Mouse (Mus musculus) large intestine, adult 2 months (tissue): ENCODE measurements around the gene Wdr74. TPM values are rescaled to one million over a fixed set of nuclear protein-coding genes. Genes with fewer than 3 reads are reported as not detected.
A peak's percentile ranks its signal among the peaks of the same experiment; 100 is the strongest.

Source experiments
- DNase-seq: peaks from one replicate; pipeline ENCODE4 v3.0.0-alpha.2; 2012; ENCODE audit warnings: low read depth, low spot score
- WGBS: fragments of 180-500 bp; shearing (Covaris S2); methylation state at CpG from one replicate; pipeline ENCODE4 v1.1.7; 2018; 5-methylcytosine and 5-hydroxymethylcytosine counted together
- polyA plus RNA-seq: library from polyadenylated mRNA; depleted of rRNA; stranded (reverse); fragments of >200 nt; gene quantifications from 2 replicates; pipeline ENCODE4 v1.2.3, GENCODE M21; 2012

Wdr74 gene
- polyA plus RNA-seq, 1 experiment = 39.9 TPM

GRCm38 (mm10) chr19:8738911-8739310 lies 3.3 kb downstream of the Wdr74 start:
- DNase-seq = no peak

GRCm38 (mm10) chr19:8739646-8740045 lies 4.0 kb downstream of the Wdr74 start:
- WGBS = 95% methylated on average over 6 of the region's 6 CpGs
- no peak for DNase-seq

More at GRCm38 (mm10) chr19:8738911-8739310, 3.3 kb downstream of the Wdr74 start:
- 89% methylated on average over 7 of the region's 7 CpGs for WGBS

- no peak for DNase-seq
- 56% methylated on average over 14 of the region's 14 CpGs for WGBS
Observed at GRCm38 (mm10) chr19:8740603-8741002, 5.0 kb downstream of the Wdr74 start, which contains the start of gene 1700092M07Rik. 1700092M07Rik (plus strand) TSS chr19:8740718.

- under 1% methylated on average over 36 of the region's 36 CpGs for WGBS
Observed at GRCm38 (mm10) chr19:8741243-8741869, 5.7 kb downstream of the Wdr74 start, which contains the start of gene Stx5a. Stx5a (plus strand) TSS chr19:8741413.

GRCm38 (mm10) chr19:8742176-8742575 lies 6.5 kb downstream of the Wdr74 start:
- 2% methylated on average over 14 of the region's 14 CpGs for WGBS
- no peak for DNase-seq

More at GRCm38 (mm10) chr19:8741243-8741869, 5.7 kb downstream of the Wdr74 start, which contains the start of gene Stx5a:
- DNase-seq = peak; percentile 95

- no peak for DNase-seq
- WGBS = 89% methylated on average over 1 of the region's 1 CpGs
Observed at GRCm38 (mm10) chr19:8745382-8745781, 9.8 kb downstream of the Wdr74 start.

GRCm38 (mm10) chr19:8747368-8747767 lies 11.7 kb downstream of the Wdr74 start:
- WGBS = 69% methylated on average over 2 of the region's 2 CpGs
- no peak for DNase-seq

GRCm38 (mm10) chr19:8755652-8756051 lies 20.0 kb downstream of the Wdr74 start:
- 57% methylated on average over 3 of the region's 3 CpGs for WGBS
- DNase-seq = no peak

GRCm38 (mm10) chr19:8756635-8757387 lies 21.2 kb downstream of the Wdr74 start, which contains the start of gene Nxf1:
Nxf1 (plus strand) TSS chr19:8757073.
- peak; percentile 67 for DNase-seq
- WGBS = under 1% methylated on average over 75 of the region's 75 CpGs

- WGBS = 1% methylated on average over 14 of the region's 14 CpGs
- no peak for DNase-seq
Observed at GRCm38 (mm10) chr19:8757471-8757998, 21.9 kb downstream of the Wdr74 start.

GRCm38 (mm10) chr19:8758899-8759298 lies 23.3 kb downstream of the Wdr74 start:
- 70% methylated on average over 2 of the region's 2 CpGs for WGBS
- no peak for DNase-seq

- WGBS = 93% methylated on average over 2 of the region's 2 CpGs
- DNase-seq = no peak
Observed at GRCm38 (mm10) chr19:8760757-8761156, 25.1 kb downstream of the Wdr74 start.

- WGBS = 84% methylated on average over 4 of the region's 4 CpGs
- no peak for DNase-seq
Observed at GRCm38 (mm10) chr19:8763276-8763675, 27.6 kb downstream of the Wdr74 start.

GRCm38 (mm10) chr19:8765562-8765961 lies 29.9 kb downstream of the Wdr74 start:
- 96% methylated on average over 9 of the region's 9 CpGs for WGBS
- DNase-seq = no peak

- WGBS = 10% methylated on average over 29 of the region's 29 CpGs
- peak; percentile 52 for DNase-seq
Observed at GRCm38 (mm10) chr19:8770567-8771270, 35.1 kb downstream of the Wdr74 start, which contains the start of gene Tmem223. Tmem223 (plus strand) TSS chr19:8770996.

- WGBS = 51% methylated on average over 5 of the region's 5 CpGs
- no peak for DNase-seq
Observed at GRCm38 (mm10) chr19:8772996-8773395, 37.4 kb downstream of the Wdr74 start.

- DNase-seq = no peak
- WGBS = 15% methylated on average over 6 of the region's 6 CpGs
Observed at GRCm38 (mm10) chr19:8773409-8773808, 37.8 kb downstream of the Wdr74 start.

GRCm38 (mm10) chr19:8774086-8774835 lies 38.6 kb downstream of the Wdr74 start, which contains the start of gene Tmem179b:
Tmem179b (minus strand) TSS chr19:8774467.
- WGBS = under 1% methylated on average over 68 of the region's 68 CpGs
- DNase-seq = peak; percentile 93

GRCm38 (mm10) chr19:8774951-8775421 lies 39.4 kb downstream of the Wdr74 start:
- 3% methylated on average over 20 of the region's 20 CpGs for WGBS
- no peak for DNase-seq
